Mouse (Mus musculus) megakaryocyte, embryonic 14.5 days (primary cell): Measurements from ENCODE around the gene Prph.

Source experiments
- FLI1 ChIP-seq: IDR thresholded peaks from 2 replicates; pipeline ENCODE4 v1.6.1; 2012; ENCODE audit warnings: low read length, inconsistent platforms, mixed read lengths
- GATA1 ChIP-seq: IDR thresholded peaks from 3 replicates; pipeline ENCODE4 v1.6.1; 2012; ENCODE audit warnings: mixed read lengths, low read length, inconsistent platforms, borderline replicate concordance

- TF ChIP-seq FLI1, result no peak
- TF ChIP-seq GATA1, result no peak
Observed at GRCm38 (mm10) chr15:99084618-99085017, 29.6 kb downstream of the Prph start.
